Mouse (Mus musculus): ENCODE measurements at regions not wholly inside any gene's neighbourhood (a gene's known extent, or its start where the extent isn't known, plus 50 kb on each side); places are given as distances from the start of the nearest gene placed in this dataset.

DNA sequence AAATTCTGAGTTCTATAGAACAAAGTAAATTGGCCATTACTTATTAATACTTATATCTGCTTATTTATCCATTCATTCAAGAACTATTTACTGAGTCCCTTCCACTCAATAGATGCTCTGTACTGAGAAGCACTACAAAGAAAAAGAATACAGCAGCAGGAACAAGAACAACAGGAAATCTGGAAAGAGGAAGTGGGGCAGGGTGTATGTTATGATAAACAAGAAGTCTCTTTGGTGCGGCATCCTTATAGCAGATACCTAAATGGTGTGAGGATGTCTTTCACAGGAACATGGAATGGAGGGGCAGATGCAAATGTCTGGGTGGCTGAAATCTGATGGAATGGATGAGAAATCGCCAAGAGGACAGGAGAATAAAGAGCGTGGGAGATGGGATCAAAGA lies 208.5 kb upstream of the Zc3h12c start:
- no peak for ATAC-seq

DNA sequence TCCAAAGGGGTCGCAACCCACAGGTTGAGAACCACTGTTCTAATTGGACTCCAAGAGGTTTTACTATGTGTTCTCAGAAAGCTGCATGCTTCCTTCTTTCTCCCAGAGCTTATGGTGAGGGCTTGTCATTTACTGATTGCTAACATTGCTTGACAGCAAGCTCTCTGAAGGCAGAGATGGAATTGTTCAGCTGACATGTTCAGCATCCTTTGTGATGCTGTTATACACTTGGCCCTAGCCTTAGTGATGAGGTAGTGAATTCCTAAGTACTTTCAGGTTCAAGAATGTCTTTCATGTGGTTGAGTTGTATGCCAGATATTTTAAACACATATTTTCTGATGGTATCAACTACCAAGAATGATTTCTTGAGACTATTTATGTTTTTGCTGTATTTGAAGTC lies 202.9 kb upstream of the Zc3h12c start:
- no peak for ATAC-seq

DNA sequence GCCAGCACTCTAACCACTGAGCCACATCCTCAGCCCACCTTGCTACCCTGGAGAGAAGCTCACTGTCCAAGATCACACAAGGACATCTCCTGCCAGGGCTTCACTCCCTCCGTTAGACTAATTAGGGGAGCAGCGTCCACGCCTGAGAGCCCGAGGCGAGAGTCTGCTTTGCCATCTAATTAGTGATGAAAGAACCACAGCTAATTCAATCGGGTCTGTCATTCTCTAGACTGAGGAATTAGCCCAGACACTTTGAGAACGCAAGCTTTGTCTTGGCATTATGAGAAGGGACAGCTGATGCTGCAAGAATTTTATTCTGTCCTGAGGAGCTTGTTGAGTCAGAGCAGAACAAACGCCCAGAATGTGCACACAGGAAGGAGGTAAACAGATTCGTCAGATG lies 200.5 kb upstream of the Zc3h12c start:
- ATAC-seq, result no peak

DNA sequence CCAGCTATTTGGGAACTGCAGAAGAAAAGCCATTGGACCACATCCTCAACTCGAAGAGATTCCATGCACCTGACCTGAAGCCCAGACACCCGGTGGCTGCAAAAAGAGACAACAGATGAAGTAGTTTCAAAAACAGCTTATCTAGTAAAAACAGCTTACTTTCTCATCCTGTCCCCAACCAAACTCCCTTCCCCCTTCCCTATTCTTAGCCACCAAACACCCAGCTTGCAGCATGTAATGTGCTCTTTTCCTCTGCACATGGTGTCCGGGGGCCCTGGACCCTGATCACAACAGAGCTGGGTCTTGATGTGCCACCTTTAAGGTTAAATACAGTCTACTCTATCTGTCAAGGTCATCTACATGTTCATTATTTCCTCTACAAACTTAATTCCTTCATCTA lies 199.7 kb upstream of the Zc3h12c start:
- no peak for ATAC-seq

DNA sequence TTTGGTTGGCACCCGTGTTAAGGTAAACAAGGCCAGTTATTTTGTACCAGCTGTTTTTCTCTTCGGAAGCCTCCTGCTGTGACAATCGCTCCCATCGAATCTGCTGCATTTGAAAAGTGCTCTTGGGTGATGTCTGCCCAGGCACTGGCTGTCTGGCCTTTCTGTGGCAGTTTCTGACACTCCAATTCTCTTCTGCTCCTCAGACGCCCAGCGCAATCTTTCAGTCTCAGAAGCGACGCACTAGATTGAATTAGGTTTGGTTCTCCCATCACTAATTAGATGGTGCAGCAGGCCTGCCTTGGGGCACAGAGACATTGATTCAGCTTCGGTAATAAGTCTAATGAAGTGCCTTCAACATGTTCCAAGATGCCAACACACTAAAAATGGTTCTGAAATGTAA lies 197.7 kb upstream of the Zc3h12c start:
- ATAC-seq, result no peak

DNA sequence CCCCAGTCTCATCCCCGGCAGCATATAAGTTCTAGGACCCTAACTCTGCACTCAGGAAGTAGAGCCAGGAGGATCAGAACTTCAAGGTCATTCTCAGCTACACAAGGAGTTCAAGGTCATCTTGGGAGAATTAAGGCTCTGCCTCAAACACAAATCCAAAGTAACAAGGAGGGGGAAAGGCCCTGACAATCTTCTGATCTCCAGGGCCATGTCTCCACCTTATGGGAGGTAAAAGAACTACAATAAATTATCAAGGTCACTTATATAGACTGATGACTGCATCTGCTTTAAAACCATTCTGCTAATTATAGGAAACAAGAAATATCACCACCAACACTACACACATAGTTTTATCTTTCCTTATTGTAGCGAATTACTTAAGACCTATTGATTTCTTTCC lies 193.2 kb upstream of the Zc3h12c start:
- no peak for ATAC-seq

- no peak for ATAC-seq
These were observed 191.0 kb upstream of the Zc3h12c start for GRCm38 (mm10) chr9:52359416-52359815.

GRCm38 (mm10) chr9:52356549-52356948 lies 188.2 kb upstream of the Zc3h12c start:
- no peak for ATAC-seq

DNA sequence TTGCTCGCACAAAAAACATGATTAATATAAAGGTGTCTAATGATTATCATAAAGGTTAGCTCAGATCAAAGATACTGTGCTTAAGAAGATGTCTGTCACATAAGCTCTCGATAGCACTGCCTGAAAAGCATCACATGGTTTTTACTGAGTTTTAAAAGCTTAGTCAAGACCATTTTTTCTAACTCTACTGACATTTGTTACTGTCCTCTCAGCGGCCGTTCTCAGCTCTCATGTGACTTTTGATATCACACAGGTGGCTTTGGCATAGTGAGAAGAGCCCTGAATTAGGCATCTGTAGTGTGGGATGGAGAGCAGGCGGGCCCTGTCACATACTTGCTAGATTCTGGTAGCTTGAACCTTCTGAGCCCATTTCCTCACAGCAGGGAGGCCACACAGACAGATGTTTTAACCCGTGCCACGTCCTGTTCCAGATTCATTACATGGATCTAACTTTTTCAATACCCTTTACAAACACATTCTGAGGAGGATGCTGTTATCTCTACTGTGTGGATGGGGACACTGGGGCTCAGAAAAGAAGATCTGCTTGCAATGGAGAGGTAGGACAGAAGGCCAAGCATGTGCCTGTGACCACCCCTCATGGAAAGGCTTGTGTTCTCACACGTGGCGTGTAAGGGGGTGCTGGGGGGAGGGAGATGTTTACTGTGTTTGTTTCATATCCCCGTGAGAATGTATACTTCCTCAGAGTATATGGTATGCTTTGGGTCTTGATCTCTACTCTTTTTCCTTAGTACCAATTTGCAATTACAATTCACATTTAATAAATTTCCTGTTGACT lies 187.0 kb upstream of the Zc3h12c start:
- no peak for ATAC-seq

DNA sequence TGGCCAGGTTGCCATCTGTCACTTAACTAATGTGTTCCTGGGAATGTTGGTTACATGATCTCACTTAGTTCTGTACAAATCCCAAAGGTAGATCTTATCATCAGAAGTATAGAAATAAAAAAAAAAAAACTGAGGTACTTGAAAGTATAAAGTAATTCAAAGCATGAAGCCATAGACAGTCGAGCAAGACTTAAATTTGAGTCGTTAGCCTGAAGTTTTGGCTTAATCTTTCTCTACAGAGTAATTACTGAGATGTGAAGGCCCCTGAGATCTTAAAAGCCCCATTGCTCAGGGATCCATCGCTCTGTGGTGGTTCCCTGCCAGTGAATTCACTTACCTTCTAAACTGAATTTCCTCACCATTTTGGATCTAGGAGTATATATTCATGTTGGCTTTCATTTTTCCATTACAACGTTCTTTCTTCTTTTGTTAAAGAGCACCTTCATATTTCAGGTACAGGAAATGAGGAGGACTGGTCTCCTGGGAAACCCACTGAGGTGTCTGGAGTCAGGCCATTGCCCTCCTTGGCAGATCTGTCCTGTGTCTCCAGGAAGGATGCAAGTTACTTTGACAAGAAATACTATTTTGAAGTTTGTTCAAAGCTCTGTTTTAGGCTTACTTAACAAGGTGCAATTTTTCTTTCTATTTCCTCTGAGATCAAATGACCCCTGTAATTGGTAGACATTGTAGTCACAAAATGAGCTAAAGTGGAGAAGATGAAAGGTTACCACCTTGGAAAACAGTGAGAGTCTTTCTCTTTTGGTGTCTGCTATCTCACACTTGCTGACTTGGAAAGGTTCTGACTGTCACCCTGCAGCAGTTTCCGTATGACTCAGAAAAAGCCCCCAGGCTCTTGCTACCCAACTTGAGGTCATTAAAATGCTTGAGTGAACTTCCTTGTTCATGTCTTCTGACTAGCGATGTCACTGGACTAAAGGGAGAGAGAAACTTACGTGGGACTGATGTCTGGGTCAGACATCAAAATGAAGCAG lies 180.5 kb upstream of the Zc3h12c start:
- peak; percentile 43 for ATAC-seq

GRCm38 (mm10) chr9:52344177-52344877 lies 176.0 kb upstream of the Zc3h12c start:
- no peak for ATAC-seq

GRCm38 (mm10) chr9:52341029-52341428 lies 172.7 kb upstream of the Zc3h12c start:
- ATAC-seq, result no peak

DNA sequence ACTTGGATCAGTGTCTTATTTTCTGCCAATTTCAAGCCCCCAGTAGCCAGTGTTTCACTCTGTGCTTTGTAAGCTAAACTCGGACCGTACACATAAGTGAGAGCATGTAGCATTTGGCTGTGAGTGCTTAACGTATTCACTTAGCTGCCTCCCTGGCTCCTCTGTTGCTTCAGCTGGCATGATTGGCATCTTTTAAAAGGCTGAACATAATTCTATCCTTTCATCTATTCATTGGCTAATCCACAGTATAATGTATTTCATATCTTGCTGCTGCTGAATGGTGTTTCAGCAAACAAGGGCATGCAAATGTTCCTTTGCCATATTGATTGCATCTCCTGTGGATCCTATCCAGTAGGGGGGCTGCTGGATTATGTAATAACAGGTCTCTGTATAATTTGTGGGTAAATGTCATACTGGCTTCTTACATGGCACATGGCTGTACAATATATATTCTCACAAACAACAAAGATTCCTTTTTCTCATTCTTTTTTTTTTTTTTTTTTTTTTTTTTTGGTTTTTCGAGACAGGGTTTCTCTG lies 169.5 kb upstream of the Zc3h12c start:
- no peak for ATAC-seq

DNA sequence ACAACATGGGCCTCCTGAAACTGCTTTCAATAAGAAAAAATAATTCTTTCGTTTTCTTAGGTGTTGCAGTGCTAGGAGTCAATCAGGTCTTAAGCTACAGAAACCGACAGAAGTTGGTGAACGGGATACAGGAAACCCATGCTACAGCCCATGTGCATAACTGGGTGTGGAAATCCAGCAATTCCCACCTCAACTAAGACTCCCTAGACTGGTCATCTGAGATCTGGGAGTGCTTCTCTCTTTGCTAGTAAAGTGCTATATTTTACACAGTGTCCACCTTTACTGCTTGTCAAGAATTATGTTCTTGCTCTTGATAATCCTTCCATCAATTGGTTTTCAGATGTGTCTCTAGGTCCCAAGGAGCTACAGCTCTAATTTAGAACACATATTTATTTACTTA lies 166.4 kb upstream of the Zc3h12c start:
- ATAC-seq, result no peak

- ATAC-seq, result no peak
These were observed 165.5 kb upstream of the Zc3h12c start for GRCm38 (mm10) chr9:52333884-52334283.

- ATAC-seq, result no peak
These were observed 163.4 kb upstream of the Zc3h12c start for GRCm38 (mm10) chr9:52331748-52332147.

DNA sequence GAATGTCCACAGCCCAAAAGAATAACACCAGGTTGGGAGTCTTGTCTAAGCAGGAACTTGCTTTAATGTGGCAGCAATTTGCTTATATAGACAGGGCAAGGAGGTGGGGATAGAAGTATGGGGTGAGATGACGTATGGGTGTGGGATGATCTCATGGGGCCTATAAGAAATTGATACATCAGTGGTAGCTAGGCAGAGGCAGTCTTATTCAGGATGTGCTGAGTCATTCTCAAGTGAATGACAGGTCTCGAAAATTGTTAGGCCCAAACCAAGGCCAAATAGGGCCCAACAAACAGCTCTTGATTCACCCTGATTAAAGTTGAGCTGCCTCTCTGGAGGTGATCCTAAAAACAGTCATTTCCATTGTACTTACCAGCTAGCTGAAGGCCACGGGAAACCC lies 162.3 kb upstream of the Zc3h12c start:
- ATAC-seq, result no peak

DNA sequence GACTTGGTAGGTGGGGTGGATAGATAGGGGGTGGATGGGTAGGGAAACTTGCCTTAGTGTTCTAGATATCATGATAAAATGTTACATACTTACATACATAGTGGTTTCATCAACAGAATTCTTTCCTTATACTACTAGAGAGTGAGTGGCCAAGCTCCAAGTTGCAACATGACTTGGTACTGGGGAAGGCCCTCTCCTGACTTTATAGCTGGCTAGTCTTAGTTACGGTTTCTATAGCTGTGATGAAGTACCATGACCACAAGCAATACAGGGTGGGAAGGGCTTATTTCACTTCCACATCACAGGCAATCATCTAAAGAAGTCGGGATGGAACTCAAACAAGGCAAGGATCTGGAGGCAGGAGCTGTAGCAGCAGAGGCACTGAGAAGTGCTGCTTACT lies 156.0 kb upstream of the Zc3h12c start:
- ATAC-seq, result no peak

GRCm38 (mm10) chr9:52323757-52324156 lies 155.4 kb upstream of the Zc3h12c start:
- no peak for ATAC-seq

- ATAC-seq, result no peak
These were observed 154.9 kb upstream of the Zc3h12c start for GRCm38 (mm10) chr9:52323226-52323625.

DNA sequence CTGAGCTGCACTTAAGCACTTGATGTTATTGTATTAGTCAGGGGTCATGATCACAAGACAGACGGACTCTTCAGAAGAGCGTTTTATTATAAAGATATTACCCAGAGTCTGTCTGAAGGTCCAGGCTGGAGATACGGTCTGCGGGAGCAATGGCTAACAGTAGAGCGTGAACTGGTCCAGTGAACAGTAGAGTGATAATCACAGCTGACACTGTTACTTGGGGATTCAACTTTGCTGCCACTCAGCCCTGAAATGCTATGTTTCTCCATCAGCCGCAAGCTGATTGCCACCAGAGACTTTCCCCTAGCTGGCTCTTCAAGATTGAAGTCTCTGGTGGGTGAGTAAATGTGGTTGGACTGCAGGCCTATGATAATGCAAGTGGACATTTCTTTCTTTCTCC lies 133.1 kb upstream of the Zc3h12c start:
- no peak for ATAC-seq

- no peak for ATAC-seq
These were observed 130.0 kb upstream of the Zc3h12c start for GRCm38 (mm10) chr9:52298329-52298728.

- no peak for ATAC-seq
These were observed 126.3 kb upstream of the Zc3h12c start for GRCm38 (mm10) chr9:52294699-52295098.
